Mouse (Mus musculus): ENCODE data around the gene Rnf39. TPM values are rescaled to one million over a fixed set of nuclear protein-coding genes. Genes with fewer than 3 reads are reported as not detected.

Gene Rnf39
- polyA plus RNA-seq, 1 experiment = not detected

- Histone ChIP-seq H3K4me3 (replicated peaks) (no peak overlapping the region), H3K4me1 (ENCODE audit: control insufficient read depth) (no peaks in the 10 kb centered on the region), H3K27me3 (ENCODE audit: control insufficient read depth) (peaks cover 16% of the 10 kb centered on the region), H3K9me3 (ENCODE audit: control insufficient read depth, low read length) (no peaks in the 10 kb centered on the region), H3K36me3 (ENCODE audit: control insufficient read depth) (no peaks in the 10 kb centered on the region)
- TF ChIP-seq GATA1 (IDR thresholded peaks at IDR 0.05; ENCODE audit: low read length) (no peak), TAL1 (IDR thresholded peaks at IDR 0.05; ENCODE audit: low read length) (no peak)
Observed at GRCm38 (mm10) chr17:36908235-36908634, 34.5 kb upstream of the Rnf39 start.

GRCm38 (mm10) chr17:36909802-36910201, 32.9 kb upstream of the Rnf39 start:
- peaks cover 16% of the 10 kb centered on the region for H3K27me3 ChIP-seq (ENCODE audit: control insufficient read depth)
- TF ChIP-seq GATA1 (IDR thresholded peaks at IDR 0.05; ENCODE audit: low read length) (no peak), TAL1 (IDR thresholded peaks at IDR 0.05; ENCODE audit: low read length) (no peak)
- no peaks in the 10 kb centered on the region for H3K36me3 ChIP-seq (ENCODE audit: control insufficient read depth)
- H3K9me3 ChIP-seq (ENCODE audit: control insufficient read depth, low read length) = no peaks in the 10 kb centered on the region
- H3K4me3 ChIP-seq (replicated peaks) = no peak overlapping the region
- H3K4me1 ChIP-seq (ENCODE audit: control insufficient read depth) = no peaks in the 10 kb centered on the region

GRCm38 (mm10) chr17:36912031-36912430, 30.7 kb upstream of the Rnf39 start:
- Histone ChIP-seq H3K4me1 (ENCODE audit: control insufficient read depth) (no peaks in the 10 kb centered on the region), H3K4me3 (replicated peaks) (no peak overlapping the region), H3K9me3 (ENCODE audit: control insufficient read depth, low read length) (no peaks in the 10 kb centered on the region), H3K36me3 (ENCODE audit: control insufficient read depth) (no peaks in the 10 kb centered on the region), H3K27me3 (ENCODE audit: control insufficient read depth) (peaks cover 14% of the 10 kb centered on the region)
- TF ChIP-seq TAL1 (IDR thresholded peaks at IDR 0.05; ENCODE audit: low read length) (no peak), GATA1 (IDR thresholded peaks at IDR 0.05; ENCODE audit: low read length) (no peak)

- H3K9me3 ChIP-seq (ENCODE audit: control insufficient read depth, low read length) = no peaks in the 10 kb centered on the region
- H3K27me3 ChIP-seq (ENCODE audit: control insufficient read depth) = peaks cover 11% of the 10 kb centered on the region
- H3K4me1 ChIP-seq (ENCODE audit: control insufficient read depth) = no peaks in the 10 kb centered on the region
- no peak for TF ChIP-seq GATA1 (IDR thresholded peaks at IDR 0.05; ENCODE audit: low read length)
- no peak for TF ChIP-seq TAL1 (IDR thresholded peaks at IDR 0.05; ENCODE audit: low read length)
- no peak overlapping the region for H3K4me3 ChIP-seq (replicated peaks)
- no peaks in the 10 kb centered on the region for H3K36me3 ChIP-seq (ENCODE audit: control insufficient read depth)
Observed at GRCm38 (mm10) chr17:36914108-36914507, 28.6 kb upstream of the Rnf39 start.

- Histone ChIP-seq H3K36me3 (ENCODE audit: control insufficient read depth) (no peaks in the 10 kb centered on the region), H3K27me3 (ENCODE audit: control insufficient read depth) (peaks cover 3% of the 10 kb centered on the region; the same call in 1 of the 2 replicates), H3K9me3 (ENCODE audit: control insufficient read depth, low read length) (no peaks in the 10 kb centered on the region), H3K4me3 (replicated peaks) (no peak overlapping the region), H3K4me1 (ENCODE audit: control insufficient read depth) (no peaks in the 10 kb centered on the region)
- TF ChIP-seq TAL1 (IDR thresholded peaks at IDR 0.05; ENCODE audit: low read length) = no peak
- no peak for TF ChIP-seq GATA1 (IDR thresholded peaks at IDR 0.05; ENCODE audit: low read length)
Observed at GRCm38 (mm10) chr17:36915076-36915475, 27.6 kb upstream of the Rnf39 start.

GRCm38 (mm10) chr17:36920239-36920638, 22.5 kb upstream of the Rnf39 start:
- H3K9me3 ChIP-seq (ENCODE audit: control insufficient read depth, low read length) = no peaks in the 10 kb centered on the region
- H3K27me3 ChIP-seq (ENCODE audit: control insufficient read depth) = peaks cover 6% of the 10 kb centered on the region; the same call in 1 of the 2 replicates
- no peak for TF ChIP-seq TAL1 (IDR thresholded peaks at IDR 0.05; ENCODE audit: low read length)
- no peak for TF ChIP-seq GATA1 (IDR thresholded peaks at IDR 0.05; ENCODE audit: low read length)
- no peaks in the 10 kb centered on the region for H3K36me3 ChIP-seq (ENCODE audit: control insufficient read depth)
- H3K4me3 ChIP-seq (replicated peaks) = no peak overlapping the region
- no peaks in the 10 kb centered on the region for H3K4me1 ChIP-seq (ENCODE audit: control insufficient read depth)

- Histone ChIP-seq H3K27me3 (ENCODE audit: control insufficient read depth) (peaks cover 6% of the 10 kb centered on the region; the same call in 1 of the 2 replicates), H3K4me1 (ENCODE audit: control insufficient read depth) (no peaks in the 10 kb centered on the region), H3K9me3 (ENCODE audit: control insufficient read depth, low read length) (no peaks in the 10 kb centered on the region), H3K4me3 (replicated peaks) (no peak overlapping the region), H3K36me3 (ENCODE audit: control insufficient read depth) (no peaks in the 10 kb centered on the region)
- TF ChIP-seq TAL1 (IDR thresholded peaks at IDR 0.05; ENCODE audit: low read length) (no peak), GATA1 (IDR thresholded peaks at IDR 0.05; ENCODE audit: low read length) (no peak)
Observed at GRCm38 (mm10) chr17:36922715-36923114, 20.0 kb upstream of the Rnf39 start.

GRCm38 (mm10) chr17:36923491-36923890, 19.2 kb upstream of the Rnf39 start:
- no peaks in the 10 kb centered on the region for H3K36me3 ChIP-seq (ENCODE audit: control insufficient read depth)
- no peaks in the 10 kb centered on the region for H3K4me1 ChIP-seq (ENCODE audit: control insufficient read depth)
- H3K27me3 ChIP-seq (ENCODE audit: control insufficient read depth) = peaks cover 6% of the 10 kb centered on the region; the same call in 1 of the 2 replicates
- no peak overlapping the region for H3K4me3 ChIP-seq (replicated peaks)
- no peaks in the 10 kb centered on the region for H3K9me3 ChIP-seq (ENCODE audit: control insufficient read depth, low read length)
- TF ChIP-seq TAL1 (IDR thresholded peaks at IDR 0.05; ENCODE audit: low read length) (no peak), GATA1 (IDR thresholded peaks at IDR 0.05; ENCODE audit: low read length) (no peak)

GRCm38 (mm10) chr17:36927496-36928120, 15.1 kb upstream of the Rnf39 start:
- peaks cover 3% of the 10 kb centered on the region; the same call in 1 of the 2 replicates for H3K27me3 ChIP-seq (ENCODE audit: control insufficient read depth)
- H3K9me3 ChIP-seq (ENCODE audit: control insufficient read depth, low read length) = no peaks in the 10 kb centered on the region
- H3K4me3 ChIP-seq (replicated peaks) = no peak overlapping the region
- TF ChIP-seq TAL1 (IDR thresholded peaks at IDR 0.05; ENCODE audit: low read length) (no peak), GATA1 (IDR thresholded peaks at IDR 0.05; ENCODE audit: low read length) (no peak)
- H3K4me1 ChIP-seq (ENCODE audit: control insufficient read depth) = no peaks in the 10 kb centered on the region
- H3K36me3 ChIP-seq (ENCODE audit: control insufficient read depth) = no peaks in the 10 kb centered on the region

Measured in erythroblast, embryonic 14.5 days (primary cell).